Mouse (Mus musculus) induced T-regulatory cell, adult 2 months (primary cell): ENCODE data around the gene Xrra1.
"Not testable (repeated sequence)": the region's sequence is repeated elsewhere in the genome, so short reads cannot be mapped to it uniquely, and the experiment has no call there.

Experiments
- DNase-seq: peaks from one replicate; pipeline ENCODE4 v3.0.0-alpha.2; 2012; ENCODE audit warnings: low read depth

Xrra1 gene

GRCm38 (mm10) chr7:99953442-99954098 lies 94.7 kb downstream of the Xrra1 start:
- DNase-seq = no peak

DNA sequence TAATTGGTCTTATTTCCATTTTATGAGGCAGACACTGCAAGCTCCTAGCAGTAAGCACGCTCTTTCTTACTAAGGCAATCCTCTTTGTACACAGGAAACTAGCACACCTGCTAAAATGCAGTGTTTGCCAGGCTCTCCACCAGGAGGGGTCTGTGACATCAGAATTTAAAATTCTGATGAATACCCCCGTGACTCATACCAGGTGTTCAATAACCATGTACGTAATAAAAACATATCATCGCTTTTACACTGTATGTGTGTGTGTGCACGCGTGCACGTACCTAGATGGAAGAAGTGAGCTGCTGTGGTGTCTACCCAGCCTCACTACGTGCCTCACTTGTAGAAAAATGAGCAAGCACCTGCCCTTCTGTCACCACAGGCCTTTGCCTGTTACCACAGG lies 95.3 kb downstream of the Xrra1 start:
- no peak for DNase-seq

DNA sequence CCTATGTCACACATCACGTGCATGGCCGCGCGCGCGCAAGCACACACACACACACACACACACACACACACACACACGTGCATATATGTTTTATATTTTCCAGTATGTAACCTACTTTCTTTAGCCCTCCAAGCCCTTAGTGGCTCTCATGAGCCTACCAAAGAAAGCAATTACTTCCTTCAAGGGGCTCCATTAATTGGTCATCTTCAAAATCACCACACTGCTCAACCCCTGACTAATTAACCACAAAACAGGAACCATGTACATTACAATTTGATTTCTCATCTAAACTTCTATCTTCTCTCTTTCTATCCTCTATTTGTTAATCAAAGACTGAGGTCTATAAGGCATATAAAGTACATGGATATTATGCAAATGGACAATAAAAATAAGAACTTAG lies 97.2 kb downstream of the Xrra1 start:
- no peak for DNase-seq

DNA sequence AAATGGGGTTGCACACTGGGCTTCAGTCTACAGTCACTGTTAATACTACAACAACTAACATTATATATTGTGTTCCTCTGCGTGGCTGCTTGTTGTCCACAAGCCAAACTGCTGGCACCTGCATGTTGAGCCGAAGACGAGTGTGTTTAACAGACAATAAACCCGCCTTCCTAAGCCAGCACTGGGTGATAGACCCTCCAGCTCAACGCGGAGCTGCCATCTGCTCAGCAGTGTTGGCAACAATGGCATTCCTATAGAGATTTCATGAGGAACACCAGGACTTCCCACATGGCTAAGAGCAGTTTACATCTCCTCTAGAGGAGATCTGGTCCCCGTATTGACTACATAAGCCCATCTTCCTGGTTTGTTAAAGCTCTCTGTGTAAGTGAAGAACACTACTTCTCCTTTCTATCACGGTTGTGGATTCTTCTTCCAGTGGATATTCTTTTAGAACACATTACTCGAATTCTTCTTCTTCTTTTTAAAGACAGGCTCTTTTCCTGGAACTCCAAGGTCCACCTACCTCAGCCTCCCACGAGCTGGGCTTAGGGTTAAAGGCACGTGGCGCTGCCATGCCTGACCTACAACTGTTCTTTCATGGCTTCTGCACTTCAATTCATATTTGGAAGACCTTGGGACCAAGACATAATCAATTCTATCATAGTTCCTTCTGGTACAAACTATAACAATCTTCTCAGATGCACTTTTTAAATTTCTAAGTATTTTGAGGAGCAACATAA lies 98.5 kb downstream of the Xrra1 start:
- no peak for DNase-seq

DNA sequence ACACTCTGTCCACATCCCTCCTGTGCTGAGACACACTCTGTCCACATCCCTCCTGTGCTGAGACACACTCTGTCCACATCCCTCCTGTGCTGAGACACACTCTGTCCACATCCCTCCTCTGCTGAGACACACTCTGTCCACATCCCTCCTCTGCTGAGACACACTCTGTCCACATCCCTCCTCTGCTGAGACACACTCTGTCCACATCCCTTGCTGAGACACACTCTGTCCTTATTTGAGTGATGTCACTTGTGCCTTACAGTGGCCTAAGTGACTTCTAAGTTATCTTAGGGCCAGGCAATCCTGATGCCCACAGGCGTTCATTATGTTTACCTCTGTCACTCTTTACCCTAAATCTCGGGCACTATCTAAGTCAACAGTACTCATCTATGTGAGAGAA lies 101.7 kb downstream of the Xrra1 start:
- not testable (repeated sequence) for DNase-seq

- DNase-seq = no peak
These were observed 102.6 kb downstream of the Xrra1 start for GRCm38 (mm10) chr7:99961518-99961917.

DNA sequence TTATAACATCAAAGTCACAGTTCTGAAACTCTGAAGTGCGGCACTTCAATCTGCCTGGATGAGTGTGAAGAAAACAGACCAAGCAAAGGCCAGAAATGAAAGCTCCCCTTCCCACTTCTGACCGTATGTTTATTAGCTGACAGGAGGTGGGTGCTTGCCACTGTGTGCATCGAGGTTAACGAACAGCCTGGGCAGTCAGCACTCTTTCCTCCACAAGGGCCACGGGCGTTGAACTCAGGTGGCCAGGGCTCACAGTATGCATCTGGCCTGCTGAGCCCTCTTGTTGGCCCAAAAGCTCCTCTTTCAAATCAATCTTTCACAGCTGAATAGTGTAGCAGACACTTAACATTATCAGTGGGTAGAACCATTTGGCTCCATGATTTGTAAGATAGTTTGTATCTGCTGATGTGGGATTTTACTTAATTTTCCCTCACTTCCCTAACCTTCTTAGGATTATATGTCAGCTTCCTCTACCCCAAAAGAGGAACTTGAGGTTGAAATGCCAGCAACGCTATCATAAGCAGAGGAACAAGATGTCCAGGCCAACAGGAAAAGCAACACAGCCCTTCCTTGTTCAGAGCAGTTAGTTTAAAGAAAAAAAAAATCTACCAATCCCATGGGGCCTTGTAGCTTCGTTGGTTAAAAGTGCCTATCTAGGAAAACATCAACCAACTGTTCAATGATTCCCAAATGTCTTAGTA lies 103.8 kb downstream of the Xrra1 start:
- no peak for DNase-seq

DNA sequence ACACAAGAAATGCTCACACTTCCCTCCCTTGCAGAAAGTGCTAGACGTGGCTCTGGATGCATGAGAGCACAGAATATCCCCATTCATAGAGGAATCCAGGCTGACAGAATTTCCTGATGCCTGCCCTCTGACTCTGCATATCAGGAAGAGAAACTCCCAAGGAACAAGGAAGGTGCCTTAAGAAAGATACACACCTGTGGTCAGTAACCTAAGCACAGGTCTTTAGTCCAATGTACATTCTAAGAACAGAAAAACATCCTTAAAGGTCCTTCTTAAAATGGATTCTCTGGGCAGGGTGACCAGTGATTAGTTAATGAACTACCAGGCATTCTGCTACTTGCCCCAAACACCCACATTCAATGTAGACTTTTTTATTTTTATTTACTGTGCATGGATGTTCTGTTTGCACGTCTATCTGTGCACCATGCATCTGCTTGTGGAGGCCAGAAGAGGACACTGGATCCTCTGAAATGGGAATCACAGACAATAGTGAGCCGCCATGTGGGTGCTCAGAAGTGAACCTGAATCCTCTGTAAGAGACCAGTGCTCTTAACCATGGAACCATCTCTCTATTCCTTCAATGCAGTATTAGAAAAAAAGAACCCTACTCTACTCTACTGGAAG lies 104.4 kb downstream of the Xrra1 start:
- DNase-seq = no peak

GRCm38 (mm10) chr7:99965020-99965841 lies 106.3 kb downstream of the Xrra1 start:
- no peak for DNase-seq

GRCm38 (mm10) chr7:99966011-99966721 lies 107.2 kb downstream of the Xrra1 start:
- no peak for DNase-seq
